Mouse (Mus musculus): ENCODE results near the gene Bik.

Bik gene

GRCm38 (mm10) chr15:83512489-83513281, 14.0 kb upstream of the Bik start:
- DNase-seq (ENCODE audit: low spot score), result no peak

GRCm38 (mm10) chr15:83515018-83515417, 11.6 kb upstream of the Bik start:
- DNase-seq (ENCODE audit: low spot score), result no peak

- DNase-seq (ENCODE audit: low spot score), result peak; percentile 40
These were observed 8.2 kb upstream of the Bik start for GRCm38 (mm10) chr15:83518215-83519048.

GRCm38 (mm10) chr15:83520861-83521382, 5.7 kb upstream of the Bik start:
- DNase-seq (ENCODE audit: low spot score), result no peak

- DNase-seq (ENCODE audit: low spot score), result no peak
These were observed 3.5 kb upstream of the Bik start for GRCm38 (mm10) chr15:83523196-83523595.

- DNase-seq (ENCODE audit: low spot score), result no peak
These were observed 2.9 kb upstream of the Bik start for GRCm38 (mm10) chr15:83523638-83524332.

GRCm38 (mm10) chr15:83524333-83524729, 2.3 kb upstream of the Bik start:
- no peak for DNase-seq (ENCODE audit: low spot score)

- DNase-seq (ENCODE audit: low spot score), result no peak
These were observed 403 bp downstream of the Bik start for GRCm38 (mm10) chr15:83527092-83527437.

- no peak for DNase-seq (ENCODE audit: low spot score)
These were observed 1.1 kb downstream of the Bik start for GRCm38 (mm10) chr15:83527747-83528146.

- no peak for DNase-seq (ENCODE audit: low spot score)
These were observed 2.2 kb downstream of the Bik start for GRCm38 (mm10) chr15:83528892-83529291.

GRCm38 (mm10) chr15:83529765-83530164, 3.1 kb downstream of the Bik start:
- DNase-seq (ENCODE audit: low spot score), result no peak

- no peak for DNase-seq (ENCODE audit: low spot score)
These were observed 3.6 kb downstream of the Bik start for GRCm38 (mm10) chr15:83530233-83530632.

GRCm38 (mm10) chr15:83530688-83531087, 4.0 kb downstream of the Bik start:
- DNase-seq (ENCODE audit: low spot score), result no peak

GRCm38 (mm10) chr15:83531961-83532469, 5.4 kb downstream of the Bik start:
- no peak for DNase-seq (ENCODE audit: low spot score)

- no peak for DNase-seq (ENCODE audit: low spot score)
These were observed 5.9 kb downstream of the Bik start for GRCm38 (mm10) chr15:83532606-83533005.

- no peak for DNase-seq (ENCODE audit: low spot score)
These were observed 8.6 kb downstream of the Bik start for GRCm38 (mm10) chr15:83534960-83535889.

- DNase-seq (ENCODE audit: low spot score), result no peak
These were observed 9.2 kb downstream of the Bik start for GRCm38 (mm10) chr15:83535890-83536231.

GRCm38 (mm10) chr15:83538855-83539254, 12.2 kb downstream of the Bik start:
- DNase-seq (ENCODE audit: low spot score), result no peak

GRCm38 (mm10) chr15:83539905-83540304, 13.2 kb downstream of the Bik start:
- DNase-seq (ENCODE audit: low spot score), result no peak

GRCm38 (mm10) chr15:83541647-83542287, 15.1 kb downstream of the Bik start:
- no peak for DNase-seq (ENCODE audit: low spot score)

GRCm38 (mm10) chr15:83546029-83546428, 19.4 kb downstream of the Bik start:
- no peak for DNase-seq (ENCODE audit: low spot score)

All from layer of hippocampus, adult 9-10 months (tissue).